Mouse (Mus musculus) CD4-positive, CD25-positive, alpha-beta regulatory T cell, adult 4 months (primary cell): ENCODE measurements around the gene Acy3. TPM values are rescaled to one million over a fixed set of nuclear protein-coding genes. Genes with fewer than 3 reads are reported as not detected.

Source experiments
- polyA plus RNA-seq, 2 experiments: library from polyadenylated mRNA; unstranded; fragments of 100-300 nt; shearing (Covaris generic); gene quantifications; one replicate each; pipeline ENCODE4 v1.2.1; 2017

Acy3 gene
- polyA plus RNA-seq, 2 experiments from 2014 or later: 1.5 TPM; not detected in 1

Other genes with a start within 250 kb of the Acy3 start
- gene Kmt5b, start 219.1 kb upstream of the Acy3 start, polyA plus RNA-seq: 10 to 100 TPM; 33.1 to 38.4 TPM
- 1 to 10 TPM; 2.5 to 3.7 TPM for gene Chka, start 134.8 kb upstream of the Acy3 start, polyA plus RNA-seq
- gene Tcirg1, start 79.4 kb upstream of the Acy3 start, polyA plus RNA-seq: 100 to 1,000 TPM in 1 of 2 experiments, 10 to 100 TPM in 1; 51.3 to 100 TPM
- gene Ndufs8, start 73.8 kb upstream of the Acy3 start, polyA plus RNA-seq: 100 to 1,000 TPM; 219 to 234 TPM
- under 1 TPM in 1 of 2 experiments, not detected in 1; 0.85 TPM for gene Aldh3b1, start 56.8 kb upstream of the Acy3 start, polyA plus RNA-seq
- 10 to 100 TPM; 20.8 to 54.2 TPM for gene Unc93b1, start 51.4 kb upstream of the Acy3 start, polyA plus RNA-seq
- not detected for gene Aldh3b3, start 27.9 kb upstream of the Acy3 start, polyA plus RNA-seq
- not detected for gene Aldh3b2, start 14.2 kb upstream of the Acy3 start, polyA plus RNA-seq
- gene Tbx10, start 6.2 kb downstream of the Acy3 start, polyA plus RNA-seq: not detected
- 10 to 100 TPM; 10.7 to 15.2 TPM for gene Nudt8, start 14.0 kb downstream of the Acy3 start, polyA plus RNA-seq
- under 1 TPM; 0.78 to 0.96 TPM for gene Gm49405, start 14.1 kb downstream of the Acy3 start, polyA plus RNA-seq
- 1 to 10 TPM; 1.1 to 2.1 TPM for gene Doc2g, start 16.7 kb downstream of the Acy3 start, polyA plus RNA-seq
- gene Ndufv1, start 26.2 kb downstream of the Acy3 start, polyA plus RNA-seq: 100 to 1,000 TPM; 109 to 164 TPM
- gene Gstp1, start 51.4 kb downstream of the Acy3 start, polyA plus RNA-seq: 100 to 1,000 TPM; 543 to 655 TPM
- 1 to 10 TPM; 4.2 to 5.3 TPM for gene Gstp2, start 59.5 kb downstream of the Acy3 start, polyA plus RNA-seq
- 100 to 1,000 TPM; 158 to 206 TPM for gene Gstp3, start 73.0 kb downstream of the Acy3 start, polyA plus RNA-seq
- gene Cabp2, start 95.0 kb downstream of the Acy3 start, polyA plus RNA-seq: not detected
- 100 to 1,000 TPM; 328 to 403 TPM for gene Cdk2ap2, start 110.6 kb downstream of the Acy3 start, polyA plus RNA-seq
- gene Pitpnm1, start 113.4 kb downstream of the Acy3 start, polyA plus RNA-seq: 100 to 1,000 TPM in 1 of 2 experiments, 10 to 100 TPM in 1; 98.7 to 113 TPM
- 100 to 1,000 TPM; 179 to 208 TPM for gene Aip, start 139.3 kb downstream of the Acy3 start, polyA plus RNA-seq
- under 1 TPM in 1 of 2 experiments, not detected in 1; 0.29 TPM for gene Gpr152, start 153.2 kb downstream of the Acy3 start, polyA plus RNA-seq
- under 1 TPM; 0.79 to 0.92 TPM for gene Cabp4, start 157.5 kb downstream of the Acy3 start, polyA plus RNA-seq
- gene Coro1b, start 162.0 kb downstream of the Acy3 start, polyA plus RNA-seq: 100 to 1,000 TPM; 236 to 310 TPM
- gene Ptprcap, start 167.0 kb downstream of the Acy3 start, polyA plus RNA-seq: 100 to 1,000 TPM; 836 to 870 TPM
- gene Rps6kb2, start 176.8 kb downstream of the Acy3 start, polyA plus RNA-seq: 10 to 100 TPM; 31.7 to 39.0 TPM
- 10 to 100 TPM in 1 of 2 experiments, 1 to 10 TPM in 1; 9.4 to 11.9 TPM for gene Carns1, start 188.9 kb downstream of the Acy3 start, polyA plus RNA-seq
- gene Tbc1d10c, start 204.7 kb downstream of the Acy3 start, polyA plus RNA-seq: 100 to 1,000 TPM; 594 to 924 TPM
- 100 to 1,000 TPM; 835 to 936 TPM for gene Ppp1ca, start 205.5 kb downstream of the Acy3 start, polyA plus RNA-seq
- 10 to 100 TPM; 63.6 to 83.6 TPM for gene Rad9a, start 215.1 kb downstream of the Acy3 start, polyA plus RNA-seq
- gene Clcf1, start 227.7 kb downstream of the Acy3 start, polyA plus RNA-seq: 10 to 100 TPM; 35.0 to 46.5 TPM
- not detected for gene AC109138.7, start 227.8 kb downstream of the Acy3 start, polyA plus RNA-seq
- gene Pold4, start 245.3 kb downstream of the Acy3 start, polyA plus RNA-seq: 100 to 1,000 TPM; 117 to 127 TPM